Mouse (Mus musculus): ENCODE results near the gene Grm4.

GRCm38 (mm10) chr17:27532095-27532494, 10.9 kb upstream of the Grm4 start:
- TF ChIP-seq CTCF (IDR thresholded peaks at IDR 0.05; ENCODE audit: insufficient read depth, low read length) (no peak), POLR2A (IDR thresholded peaks at IDR 0.05; ENCODE audit: borderline replicate concordance, extremely low read depth, low read depth, low read length) (no peak)

Data from lung, adult 2 months (tissue).